Mouse (Mus musculus): Measurements from ENCODE around the gene Mybpc2.

DNA sequence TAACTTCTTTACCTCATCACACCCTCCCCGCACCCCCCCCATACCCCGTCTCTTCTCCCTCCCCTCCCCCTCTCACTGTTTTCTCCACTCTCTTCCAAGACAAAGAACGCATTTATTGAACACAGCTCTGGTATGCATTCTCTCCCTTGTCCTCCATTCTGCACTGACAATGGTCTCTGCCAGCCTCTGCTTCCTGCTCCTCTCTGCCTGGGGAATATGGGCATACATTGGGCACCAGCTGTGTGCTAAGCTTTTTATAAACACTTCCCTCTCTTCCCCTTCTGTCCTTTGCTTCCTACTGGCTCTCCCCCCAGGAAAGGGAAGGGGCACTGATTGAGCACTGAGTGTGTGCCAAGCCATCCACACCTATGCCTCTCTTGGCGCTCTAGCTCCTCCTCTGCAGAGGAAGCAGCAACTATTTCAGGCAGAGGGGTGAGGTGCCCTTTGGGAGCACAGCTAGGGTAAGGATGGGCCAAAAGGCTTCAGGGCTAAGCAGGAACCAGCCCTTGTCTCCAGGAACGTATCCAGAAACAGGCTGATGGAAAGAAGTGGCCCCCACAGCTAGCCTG lies 49.3 kb downstream of the Mybpc2 start:
- TF ChIP-seq CTCF (conservative IDR thresholded peaks at IDR 0.05; ENCODE audit: low read length) (no peak), POU5F1 (IDR thresholded peaks at IDR 0.05; ENCODE audit: borderline replicate concordance, low read length) (no peak), NANOG (IDR thresholded peaks at IDR 0.05; ENCODE audit: borderline replicate concordance, low read length) (no peak)
